Mouse (Mus musculus) lung, postnatal 0 days (tissue): ENCODE data around the gene Lhfpl2. TPM values are rescaled to one million over a fixed set of nuclear protein-coding genes. Genes with fewer than 3 reads are reported as not detected.

Experiments
- ATAC-seq: fragments of 200-750 bp; cut with Nextera tagmentation; 2 replicates; pipeline ENCODE4 v1.8.0; 2017; ENCODE audit warnings: moderate library complexity
- DNase-seq: peaks from one replicate; pipeline ENCODE4 v3.0.0-alpha.2; 2016; ENCODE audit warnings: low spot score
- H3K27ac ChIP-seq: fragments of 300-500 bp; sonication (generic); 2 replicates; pipeline ENCODE4 v1.5.1; 2014; ENCODE audit warnings: antibody characterized with exemption, mild to moderate bottlenecking, low read length, mixed read lengths
- H3K27me3 ChIP-seq: fragments of 300-500 bp; sonication (generic); replicated peaks from 2 replicates; pipeline ENCODE4 v1.6.1; 2014; ENCODE audit warnings: low read length, mixed read lengths; ENCODE audit not compliant: insufficient read depth
- H3K36me3 ChIP-seq: fragments of 300-500 bp; sonication (generic); 2 replicates; pipeline ENCODE4 v1.6.1; 2014; ENCODE audit warnings: low read length, mixed read lengths; ENCODE audit not compliant: insufficient read depth
- H3K4me1 ChIP-seq: fragments of 300-500 bp; sonication (generic); 2 replicates; pipeline ENCODE4 v1.6.1; 2014; ENCODE audit warnings: antibody characterized with exemption, low read depth, low read length, mixed read lengths; ENCODE audit not compliant: insufficient read depth
- H3K4me2 ChIP-seq: fragments of 300-500 bp; sonication (generic); replicated peaks from 2 replicates; pipeline ENCODE4 v1.6.1; 2014; ENCODE audit warnings: low read depth, mild to moderate bottlenecking, low read length, moderate library complexity, mixed read lengths
- H3K4me3 ChIP-seq: fragments of 300-500 bp; sonication (generic); 2 replicates; pipeline ENCODE4 v1.5.1; 2014; ENCODE audit warnings: low read depth, low read length
- H3K9ac ChIP-seq: fragments of 300-500 bp; sonication (generic); replicated peaks from 2 replicates; pipeline ENCODE4 v1.6.1; 2014; ENCODE audit warnings: low read depth, mild to moderate bottlenecking
- H3K9me3 ChIP-seq: fragments of 300-500 bp; sonication (generic); 2 replicates; pipeline ENCODE4 v1.6.1; 2016; ENCODE audit warnings: low read length, mixed read lengths
- CTCF ChIP-seq: IDR thresholded peaks from 2 replicates; pipeline ENCODE4 v1.5.1; 2016; ENCODE audit warnings: antibody characterized with exemption, mild to moderate bottlenecking
- EP300 ChIP-seq: IDR thresholded peaks from 2 replicates; pipeline ENCODE4 v1.6.1; 2016; ENCODE audit warnings: antibody characterized with exemption, mild to moderate bottlenecking, control low read depth
- WGBS: fragments of 180-500 bp; shearing (Covaris S2); extraction: QIAGEN DNeasy Blood & Tissue Kit; methylation state at CpG from one replicate; pipeline ENCODE4 v1.1.7; 2014; 5-methylcytosine and 5-hydroxymethylcytosine counted together
- polyA plus RNA-seq: library from polyadenylated mRNA; unstranded; fragments of >200 nt; fragmentation: Nextera tagmentation; extraction: Ambion mirVana; gene quantifications from 2 replicates; pipeline ENCODE4 v1.2.1, GENCODE M21; 2015

Lhfpl2 gene
- polyA plus RNA-seq, 1 experiment from 2014 or later: 19.9 TPM

GRCm38 (mm10) chr13:94094176-94094575 is 36.6 kb downstream of the Lhfpl2 start:
- Histone ChIP-seq H3K9ac (no peak overlapping the region), H3K4me1 (peaks cover 18% of the 10 kb centered on the region; the same call in 1 of the 2 replicates), H3K36me3 (no peaks in the 10 kb centered on the region), H3K4me3 (no peak overlapping the region), H3K27me3 (no peaks in the 10 kb centered on the region), H3K27ac (no peak overlapping the region), H3K9me3 (no peaks in the 10 kb centered on the region), H3K4me2 (no peak overlapping the region)
- ATAC-seq (peak; percentile 78), DNase-seq (peak; percentile 83)
- TF ChIP-seq CTCF: no peak
- peak; percentile 58 for TF ChIP-seq EP300
- WGBS: 42% methylated on average over 4 of the region's 4 CpGs

- 65% methylated on average over 3 of the region's 3 CpGs for WGBS
- no peaks in the 10 kb centered on the region for H3K9me3 ChIP-seq
- no peak overlapping the region; the same call in 1 of the 2 replicates for H3K27ac ChIP-seq
- TF ChIP-seq CTCF (no peak), EP300 (no peak)
- H3K4me1 ChIP-seq: peaks cover 18% of the 10 kb centered on the region; the same call in 1 of the 2 replicates
- no peak overlapping the region for H3K9ac ChIP-seq
- H3K36me3 ChIP-seq: no peaks in the 10 kb centered on the region
- DNase-seq: no peak
- no peaks in the 10 kb centered on the region for H3K27me3 ChIP-seq
- H3K4me3 ChIP-seq: no peak overlapping the region
- no peak for ATAC-seq
- no peak overlapping the region for H3K4me2 ChIP-seq
Observed at GRCm38 (mm10) chr13:94094625-94095024, 37.0 kb downstream of the Lhfpl2 start.

GRCm38 (mm10) chr13:94095202-94095601 is 37.6 kb downstream of the Lhfpl2 start:
- H3K36me3 ChIP-seq: no peaks in the 10 kb centered on the region
- DNase-seq: no peak
- H3K27ac ChIP-seq: no peak overlapping the region
- H3K4me2 ChIP-seq: no peak overlapping the region
- no peak overlapping the region for H3K9ac ChIP-seq
- peaks cover 18% of the 10 kb centered on the region; the same call in 1 of the 2 replicates for H3K4me1 ChIP-seq
- H3K9me3 ChIP-seq: no peaks in the 10 kb centered on the region
- H3K4me3 ChIP-seq: no peak overlapping the region
- TF ChIP-seq EP300 (no peak), CTCF (no peak)
- no peaks in the 10 kb centered on the region for H3K27me3 ChIP-seq
- no peak for ATAC-seq

GRCm38 (mm10) chr13:94097667-94098066 is 40.1 kb downstream of the Lhfpl2 start:
- no peaks in the 10 kb centered on the region for H3K9me3 ChIP-seq
- H3K27ac ChIP-seq: 0 out of 2 replicates have a peak overlapping the region, but pooled peaks have one; percentile 26
- WGBS: 15% methylated on average over 2 of the region's 2 CpGs
- TF ChIP-seq EP300 (no peak), CTCF (no peak)
- H3K27me3 ChIP-seq: no peaks in the 10 kb centered on the region
- ATAC-seq (no peak), DNase-seq (peak; percentile 66)
- no peaks in the 10 kb centered on the region for H3K36me3 ChIP-seq
- H3K4me3 ChIP-seq: no peak overlapping the region
- H3K4me2 ChIP-seq: no peak overlapping the region; the same call in 1 of the 2 replicates
- no peak overlapping the region for H3K9ac ChIP-seq
- peaks cover 19% of the 10 kb centered on the region; the same call in 1 of the 2 replicates for H3K4me1 ChIP-seq

- 52% methylated on average over 16 of the region's 16 CpGs for WGBS
- peaks cover 19% of the 10 kb centered on the region; the same call in 1 of the 2 replicates for H3K4me1 ChIP-seq
- H3K9me3 ChIP-seq: no peaks in the 10 kb centered on the region
- no peak overlapping the region; the same call in 1 of the 2 replicates for H3K4me2 ChIP-seq
- no peaks in the 10 kb centered on the region for H3K27me3 ChIP-seq
- no peak overlapping the region for H3K9ac ChIP-seq
- no peak overlapping the region for H3K4me3 ChIP-seq
- H3K27ac ChIP-seq: no peak overlapping the region
- no peaks in the 10 kb centered on the region for H3K36me3 ChIP-seq
- no peak for TF ChIP-seq CTCF
- peak; percentile 30; the same call in 1 of the 2 replicates for TF ChIP-seq EP300
- ATAC-seq: peak; percentile 77
- peak; percentile 83 for DNase-seq
Observed at GRCm38 (mm10) chr13:94098369-94099084, 40.9 kb downstream of the Lhfpl2 start.

- no peak overlapping the region for H3K9ac ChIP-seq
- 87% methylated on average over 10 of the region's 10 CpGs for WGBS
Observed at GRCm38 (mm10) chr13:94099087-94099486, 41.5 kb downstream of the Lhfpl2 start.

More at GRCm38 (mm10) chr13:94099087-94099486, 41.5 kb downstream of the Lhfpl2 start:
- no peak for TF ChIP-seq EP300
- TF ChIP-seq CTCF: no peak
- Histone ChIP-seq H3K27me3 (no peaks in the 10 kb centered on the region), H3K27ac (no peak overlapping the region), H3K4me3 (no peak overlapping the region), H3K4me1 (peaks cover 19% of the 10 kb centered on the region; the same call in 1 of the 2 replicates), H3K9me3 (no peaks in the 10 kb centered on the region), H3K36me3 (no peaks in the 10 kb centered on the region), H3K4me2 (no peak overlapping the region)
- no peak for DNase-seq
- no peak for ATAC-seq
